Mouse (Mus musculus) induced T-regulatory cell, adult 2 months (primary cell): ENCODE measurements around the gene Pcdh9.
"Not testable (repeated sequence)": the region's sequence is repeated elsewhere in the genome, so short reads cannot be mapped to it uniquely, and the experiment has no call there.

Experiments
- DNase-seq: peaks from one replicate; pipeline ENCODE4 v3.0.0-alpha.2; 2012; ENCODE audit warnings: low read depth

The Pcdh9 gene

DNA sequence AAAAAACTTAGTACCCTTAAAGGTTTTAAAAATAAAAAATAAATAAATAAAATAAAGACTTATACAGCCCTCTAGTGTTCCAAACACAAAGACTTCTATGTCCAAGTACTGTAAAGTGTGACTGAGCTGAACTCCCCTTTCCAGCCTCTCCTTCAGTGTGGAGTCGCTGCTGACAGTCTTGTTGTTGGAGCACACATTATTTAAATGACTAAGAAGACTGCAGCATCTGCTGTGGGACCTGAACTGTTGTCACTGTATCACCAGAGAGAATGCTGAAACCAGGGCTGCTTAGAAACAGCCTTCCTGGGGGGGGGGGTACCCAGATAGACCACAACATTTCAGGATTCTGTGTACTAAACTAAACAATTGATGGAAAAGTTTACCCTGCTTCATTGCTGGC, 509.7 kb downstream of the Pcdh9 start:
- no peak for DNase-seq

DNA sequence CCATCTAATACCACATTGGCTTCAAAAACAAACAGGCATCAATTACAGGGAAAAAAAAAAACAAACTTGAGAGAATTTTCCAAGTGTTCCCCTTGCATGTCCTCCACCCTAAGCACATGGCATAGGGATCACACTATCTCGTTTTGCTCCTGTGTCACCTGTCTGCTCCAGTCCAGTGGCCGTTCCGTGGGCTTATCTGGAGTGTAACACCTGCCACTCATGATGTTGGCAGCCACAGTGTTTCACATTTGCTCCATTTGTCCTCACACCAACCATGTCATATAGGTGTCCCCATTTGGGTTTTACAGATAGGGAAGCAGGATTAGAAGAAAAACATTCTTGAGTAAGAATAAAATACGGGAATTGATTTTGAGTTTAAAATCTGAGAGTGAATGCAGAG, 514.3 kb downstream of the Pcdh9 start:
- no peak for DNase-seq

DNA sequence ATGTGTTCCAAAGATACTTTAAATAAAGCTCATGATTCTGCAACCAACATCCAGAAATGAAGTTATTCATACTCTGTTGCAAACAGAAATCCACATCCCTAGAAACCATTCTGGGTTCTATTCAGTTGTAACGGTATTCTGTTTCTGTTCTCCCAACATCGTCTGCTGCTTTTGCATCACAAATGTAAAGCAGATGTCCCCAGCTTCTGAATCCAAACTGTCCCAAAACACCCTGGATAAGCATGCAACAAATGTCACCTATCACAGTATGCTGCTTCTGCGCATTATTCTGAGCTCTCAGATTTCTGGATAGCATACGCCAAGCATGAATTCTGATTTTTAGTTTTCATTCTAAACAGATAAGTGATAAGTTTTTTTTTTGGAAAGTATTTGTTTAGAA, 516.3 kb downstream of the Pcdh9 start:
- DNase-seq: no peak

DNA sequence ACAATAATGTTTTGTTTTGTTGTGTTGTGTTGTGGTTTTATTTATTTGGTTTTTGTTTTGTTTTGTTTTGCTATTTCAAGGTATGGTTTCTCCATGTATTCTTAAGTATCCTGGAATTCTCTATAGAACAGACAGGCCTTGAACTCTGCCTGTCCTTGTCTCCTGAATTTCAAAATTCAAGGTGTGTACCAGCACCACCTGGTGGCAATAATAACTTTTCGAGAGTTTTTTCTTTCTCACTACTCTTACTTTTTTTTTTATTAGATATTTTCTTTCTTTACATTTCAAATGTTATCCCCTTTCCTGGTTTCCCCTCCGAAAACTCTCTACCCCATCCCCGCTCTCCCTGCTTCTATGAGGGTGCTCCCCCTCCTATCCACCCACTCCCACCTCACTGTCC, 536.3 kb downstream of the Pcdh9 start:
- DNase-seq: no peak

DNA sequence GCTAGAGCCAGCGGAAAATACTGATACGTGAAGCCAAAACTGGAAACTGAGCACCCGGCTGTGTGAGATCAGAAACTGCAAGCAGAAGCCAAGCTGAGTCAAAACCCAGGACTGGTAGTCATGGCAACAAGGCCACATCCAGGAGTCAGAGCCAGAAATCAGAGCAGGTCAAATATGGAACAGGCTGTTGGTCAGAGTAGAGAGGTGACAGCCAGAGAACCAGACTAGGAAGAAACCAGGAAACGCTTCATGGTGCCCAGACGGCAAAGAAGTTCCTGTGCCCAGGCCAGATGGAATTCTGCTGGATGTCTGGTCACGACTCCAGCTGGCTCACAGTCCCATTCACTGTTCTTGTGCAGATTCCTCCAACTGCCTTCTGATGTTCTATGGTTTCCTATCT, 539.6 kb downstream of the Pcdh9 start:
- DNase-seq: no peak

DNA sequence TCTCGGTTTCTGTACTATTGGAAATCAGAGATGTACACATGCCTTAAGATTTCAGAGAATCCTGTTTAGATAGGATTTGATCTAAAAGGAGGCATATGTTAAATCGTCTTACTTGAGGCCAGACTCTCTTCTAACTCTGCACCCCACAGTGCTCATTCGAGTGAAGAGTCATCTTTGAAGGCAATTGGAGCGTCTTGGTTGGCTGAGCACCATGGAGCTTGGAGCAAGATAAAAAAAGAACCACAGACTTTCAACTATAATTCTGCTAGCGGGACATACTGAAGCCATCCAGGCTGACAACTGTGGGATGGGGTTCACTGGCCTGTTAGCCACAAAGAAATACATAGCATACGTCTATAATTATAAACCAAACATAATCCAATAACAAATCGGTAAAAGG, 541.3 kb downstream of the Pcdh9 start:
- no peak for DNase-seq

DNA sequence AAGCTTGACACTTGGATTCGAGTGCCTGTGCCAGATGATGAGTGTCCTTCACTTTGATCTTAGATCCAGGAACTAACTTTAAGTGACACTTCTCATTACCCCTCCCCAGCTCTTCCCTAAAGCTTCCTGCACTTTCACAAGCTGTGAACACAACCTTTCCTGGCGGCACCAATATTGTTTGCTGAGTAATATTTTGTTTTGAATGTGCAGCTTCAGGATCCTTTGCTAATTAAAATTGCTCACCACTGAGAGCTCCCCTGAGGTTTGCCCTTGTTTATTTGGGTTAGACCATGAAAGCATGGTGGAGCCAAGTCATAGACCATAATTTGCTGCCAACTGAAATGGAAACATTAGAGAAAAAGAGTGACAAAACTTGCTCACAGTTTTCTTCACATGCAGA, 543.4 kb downstream of the Pcdh9 start:
- no peak for DNase-seq

DNA sequence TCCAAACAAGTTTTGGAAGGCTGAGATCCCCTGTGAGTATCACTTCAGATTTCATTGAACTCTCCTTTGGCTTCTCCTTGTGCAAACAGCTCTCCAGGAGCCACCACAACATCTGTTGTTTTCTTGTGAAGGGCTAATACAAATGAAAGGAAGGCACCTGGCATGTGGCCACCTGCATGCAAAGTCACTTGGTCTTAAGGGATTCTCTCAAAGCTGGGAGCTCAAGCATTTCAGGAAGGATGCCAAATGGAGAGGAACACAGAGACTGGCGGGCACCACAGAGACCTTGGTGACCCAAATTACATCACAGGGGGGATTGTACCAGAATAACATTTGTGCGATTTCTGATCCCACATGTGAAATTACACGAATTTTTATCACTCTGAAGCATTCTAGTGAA, 547.7 kb downstream of the Pcdh9 start:
- DNase-seq: no peak

DNA sequence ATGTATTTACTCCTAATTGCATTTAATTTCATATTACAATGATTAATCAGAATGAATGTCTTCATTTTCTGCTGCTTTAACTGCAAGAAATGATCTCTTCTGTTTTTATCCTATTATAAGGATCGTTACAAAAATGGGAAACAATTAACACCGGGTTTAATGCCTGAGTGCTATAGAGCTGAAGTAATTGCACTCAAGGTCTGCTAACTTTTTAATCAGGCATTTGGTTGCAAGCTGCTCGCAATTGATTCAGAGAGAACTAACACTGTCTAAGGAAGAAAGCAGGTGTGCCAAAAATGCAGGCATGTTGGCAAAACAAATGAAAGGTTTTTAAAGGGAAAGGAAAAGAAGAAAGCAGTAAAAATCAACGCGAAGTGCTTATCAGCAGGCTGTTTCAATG, 549.1 kb downstream of the Pcdh9 start:
- DNase-seq: no peak

DNA sequence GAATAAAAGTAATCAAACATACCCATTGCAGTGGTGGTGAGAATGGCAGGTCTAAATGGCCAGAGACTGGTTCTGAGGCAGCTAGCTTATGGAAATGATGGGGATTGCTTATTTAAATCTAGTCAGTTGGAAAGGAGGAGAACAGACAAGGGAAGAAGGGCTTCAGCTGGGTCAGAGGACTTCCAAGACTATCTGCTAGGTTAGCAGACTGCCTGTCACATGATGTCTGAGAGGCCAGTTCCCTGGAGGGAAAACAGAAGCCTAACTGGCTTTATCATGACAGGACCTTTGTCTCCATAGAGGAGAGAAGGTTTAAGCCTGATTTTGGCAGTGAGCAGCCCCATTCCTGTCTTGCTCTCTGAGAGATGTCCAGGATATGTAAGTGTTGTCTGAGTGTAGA, 561.2 kb downstream of the Pcdh9 start:
- DNase-seq: no peak

DNA sequence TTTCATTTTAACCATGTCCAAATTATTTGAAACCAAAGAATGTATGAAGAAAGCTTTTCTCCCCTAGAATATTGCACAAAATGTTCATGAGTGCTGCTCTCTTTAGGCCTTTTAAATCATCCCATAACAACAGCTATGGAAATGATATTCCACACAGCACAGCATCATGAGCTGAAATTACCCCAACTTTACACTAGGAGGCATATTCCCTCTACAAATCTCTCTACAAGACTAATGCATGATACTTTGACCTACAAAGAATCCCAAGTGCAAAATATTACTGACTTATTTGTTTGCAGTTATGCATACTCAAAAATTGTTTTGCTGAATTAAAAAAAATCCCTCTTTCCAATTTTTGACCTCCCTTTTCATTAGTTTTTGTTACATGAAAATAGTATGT, 573.1 kb downstream of the Pcdh9 start:
- DNase-seq: no peak

DNA sequence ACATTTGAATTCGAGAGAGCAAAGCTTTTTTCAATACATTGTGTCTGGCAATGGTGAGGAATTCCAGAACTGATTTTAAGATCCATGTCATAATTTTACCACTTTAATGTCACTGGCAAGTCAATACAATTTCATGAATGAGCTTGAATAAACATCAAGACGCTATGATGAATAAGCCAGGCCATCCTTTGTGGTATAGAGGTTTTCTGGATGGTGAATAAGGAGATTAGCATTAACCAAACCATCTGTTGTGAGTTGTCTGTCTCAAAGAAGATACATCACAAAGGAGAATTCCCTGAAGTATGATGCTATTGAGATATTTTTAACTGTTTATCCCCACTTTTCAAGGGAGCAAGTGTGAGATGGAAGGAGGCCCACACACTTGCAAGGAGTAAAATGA, 602.1 kb downstream of the Pcdh9 start:
- no peak for DNase-seq

DNA sequence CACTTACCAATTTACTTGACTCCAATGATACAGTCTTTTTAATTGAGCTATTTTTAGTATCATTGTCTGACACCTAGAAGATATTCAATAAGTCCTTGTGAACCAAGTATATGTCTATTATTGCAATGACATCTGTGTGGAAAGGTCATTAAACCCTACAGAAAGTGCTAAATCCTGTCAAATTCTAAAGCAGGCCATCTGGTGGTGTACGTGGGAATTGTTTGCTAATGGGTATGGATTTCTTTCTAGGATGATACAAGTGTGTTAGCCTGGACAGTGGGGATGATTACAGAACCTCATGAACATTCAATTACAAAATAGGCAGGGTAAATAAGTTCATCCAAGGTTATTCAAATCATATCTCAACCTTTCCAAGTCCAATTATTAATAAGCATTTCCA, 602.8 kb downstream of the Pcdh9 start:
- DNase-seq: no peak

DNA sequence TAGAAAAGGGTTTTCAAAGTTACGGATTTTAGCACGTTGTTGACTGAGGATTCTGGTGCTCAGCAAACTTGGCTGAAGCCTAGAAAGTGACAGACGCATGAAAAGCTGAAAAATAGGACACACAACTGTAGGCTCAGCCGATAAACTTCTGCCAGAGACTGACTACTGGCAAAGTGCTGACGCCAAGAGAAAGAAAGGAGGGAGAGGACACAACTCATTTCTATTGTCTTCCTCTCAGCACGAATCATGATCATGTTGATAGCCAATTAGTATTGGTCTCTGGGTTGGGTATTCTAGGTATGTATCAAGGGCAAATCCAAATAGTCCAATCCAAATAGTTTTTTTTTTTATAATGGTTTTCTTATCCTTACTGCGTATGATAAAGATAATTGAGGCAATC, 605.3 kb downstream of the Pcdh9 start:
- DNase-seq: no peak

DNA sequence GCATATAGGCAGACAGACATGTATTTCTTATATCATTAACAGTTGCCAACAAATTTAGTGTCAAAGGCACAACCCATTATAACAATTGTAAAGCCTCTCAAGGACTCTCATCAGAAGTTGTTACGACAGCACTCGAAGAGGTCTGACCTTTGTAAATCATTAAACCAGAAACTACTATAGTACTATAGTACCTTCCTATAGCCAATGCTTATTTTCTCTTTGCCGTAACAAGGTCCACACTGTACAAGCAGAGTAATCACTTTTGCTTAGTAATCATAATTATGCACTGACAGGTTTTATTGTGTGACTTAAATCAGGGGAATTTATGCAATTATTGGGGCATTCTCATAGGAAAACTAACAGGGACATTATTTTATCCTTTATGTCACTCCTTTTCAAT, 606.5 kb downstream of the Pcdh9 start:
- no peak for DNase-seq

DNA sequence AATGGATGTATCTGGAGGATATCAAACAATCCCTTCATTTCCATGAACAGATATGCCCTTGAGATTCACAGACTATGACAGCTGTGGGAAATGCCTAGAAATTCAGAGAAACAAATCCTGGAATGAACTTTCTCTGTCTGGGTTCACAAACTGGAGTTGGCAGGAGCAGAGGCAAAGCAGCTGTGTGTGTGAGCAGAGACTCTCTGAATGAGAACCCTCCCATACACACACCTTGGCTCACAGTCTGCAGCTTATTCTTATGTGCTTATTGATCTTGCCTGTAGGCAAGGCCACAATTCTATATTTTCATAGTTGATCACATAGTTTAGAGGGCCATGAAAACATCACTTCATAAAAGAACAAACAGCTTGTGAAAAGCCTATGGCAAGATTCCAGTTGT, 614.8 kb downstream of the Pcdh9 start:
- DNase-seq: no peak

DNA sequence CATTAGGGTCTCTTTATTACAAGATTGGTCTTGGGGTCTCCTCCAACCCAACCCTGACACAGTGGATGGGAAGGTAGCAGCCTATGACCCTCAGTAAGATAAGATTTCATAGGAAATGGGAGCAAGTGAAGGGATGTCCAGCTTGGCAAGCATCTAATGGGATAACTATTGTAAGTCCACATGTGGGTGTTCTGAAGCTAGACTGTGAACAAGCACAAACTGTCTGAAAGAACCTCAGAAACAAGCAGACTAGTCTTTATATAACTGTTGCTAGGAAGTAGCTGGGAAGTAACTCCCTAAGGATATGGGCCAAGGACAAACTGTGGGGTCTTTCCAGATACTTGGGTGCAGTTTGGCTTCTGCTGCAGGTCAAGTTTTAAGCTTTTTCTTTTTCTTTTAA, 615.7 kb downstream of the Pcdh9 start:
- no peak for DNase-seq

DNA sequence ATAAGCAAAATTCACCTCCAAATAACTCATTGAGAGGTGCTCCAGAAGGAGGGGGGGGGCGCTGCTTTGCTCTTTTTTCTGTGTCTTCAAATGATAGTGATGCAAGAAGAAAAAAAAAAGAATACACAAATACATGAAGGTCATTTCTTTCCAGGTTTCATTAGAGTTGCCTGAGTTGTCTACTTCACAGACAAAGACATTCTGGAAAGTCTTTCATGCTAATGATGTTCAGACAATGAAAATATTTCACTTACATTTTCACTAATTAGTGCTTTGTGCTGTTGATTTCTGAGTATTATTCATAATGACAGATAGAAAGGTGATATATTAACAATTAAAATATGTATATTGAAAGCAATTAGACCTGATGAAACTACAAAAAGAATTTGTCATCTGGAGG, 637.1 kb downstream of the Pcdh9 start:
- no peak for DNase-seq

DNA sequence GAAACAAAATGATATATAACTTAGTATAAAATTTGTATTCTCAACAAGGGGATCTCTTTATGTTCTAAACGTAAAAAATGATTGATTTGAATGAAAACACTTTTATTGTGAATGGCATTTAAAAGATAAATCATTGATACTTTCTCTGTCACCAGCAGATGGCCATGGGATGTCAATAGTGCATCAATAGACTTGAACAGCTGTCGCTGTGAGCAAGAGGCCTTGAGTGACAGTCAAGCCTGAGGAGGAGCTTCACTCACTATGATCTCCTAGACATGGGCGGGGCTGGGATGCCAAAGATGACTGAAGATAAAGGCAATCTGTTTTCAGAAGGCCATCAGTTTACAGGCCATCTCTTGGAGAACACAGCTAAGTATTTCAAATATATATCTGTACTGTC, 650.2 kb downstream of the Pcdh9 start:
- DNase-seq: no peak

DNA sequence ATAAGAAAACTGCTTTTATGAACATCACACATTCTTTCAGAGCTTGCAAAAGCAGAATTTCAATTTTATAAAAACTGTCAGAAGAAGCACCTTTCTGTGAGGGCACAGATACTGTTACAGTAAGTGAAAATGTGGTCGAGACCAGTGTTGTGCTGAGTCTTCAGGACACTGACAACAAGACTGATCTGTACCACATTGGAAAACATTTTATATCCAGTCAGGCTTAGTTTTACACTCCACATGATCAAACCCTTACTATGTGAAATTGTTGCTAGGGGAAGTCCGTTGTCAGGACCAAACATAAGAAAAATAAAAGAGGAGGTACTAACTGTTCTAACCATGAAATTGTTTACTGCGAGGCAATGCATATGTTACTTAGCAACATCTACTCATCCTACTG, 656.1 kb downstream of the Pcdh9 start:
- no peak for DNase-seq

DNA sequence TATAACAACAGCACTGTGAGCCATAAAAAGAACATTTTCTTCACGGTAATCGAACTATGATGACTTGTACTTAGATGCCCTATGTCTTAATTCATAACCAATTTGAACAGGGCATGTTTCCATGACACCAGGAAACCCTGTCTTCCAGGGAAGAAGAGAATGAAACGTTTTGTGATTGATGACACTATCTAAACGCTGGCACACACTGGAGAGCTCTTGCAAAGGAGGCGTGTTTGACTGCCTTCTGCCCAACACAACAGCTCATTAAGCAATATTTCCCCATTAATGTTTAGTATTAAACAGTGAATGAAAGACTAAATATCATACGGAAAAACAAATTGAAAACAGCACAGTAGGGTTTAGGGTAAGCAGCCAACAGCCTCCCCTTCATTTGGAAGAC, 656.9 kb downstream of the Pcdh9 start:
- DNase-seq: no peak

DNA sequence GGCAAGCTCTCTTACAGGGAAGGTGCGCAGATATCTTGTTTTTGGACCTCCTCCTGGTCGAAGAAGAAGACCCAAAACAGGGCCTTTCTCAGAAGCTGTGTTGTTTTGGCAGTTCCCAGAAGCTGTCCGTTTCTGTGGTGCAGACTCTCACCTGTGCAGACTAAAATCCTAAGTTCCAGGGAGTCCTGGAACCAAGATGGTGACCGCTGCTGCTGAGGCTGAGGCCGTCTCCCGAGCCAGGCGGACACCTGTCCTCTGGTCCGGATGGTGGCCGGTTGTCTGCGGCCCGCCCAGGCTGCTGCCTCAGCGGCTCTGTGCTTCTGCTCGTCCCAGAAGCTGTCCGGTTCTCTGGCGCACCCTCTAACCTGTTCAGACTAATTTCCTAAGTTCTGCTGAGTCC, 675.6 kb downstream of the Pcdh9 start:
- not testable (repeated sequence) for DNase-seq

DNA sequence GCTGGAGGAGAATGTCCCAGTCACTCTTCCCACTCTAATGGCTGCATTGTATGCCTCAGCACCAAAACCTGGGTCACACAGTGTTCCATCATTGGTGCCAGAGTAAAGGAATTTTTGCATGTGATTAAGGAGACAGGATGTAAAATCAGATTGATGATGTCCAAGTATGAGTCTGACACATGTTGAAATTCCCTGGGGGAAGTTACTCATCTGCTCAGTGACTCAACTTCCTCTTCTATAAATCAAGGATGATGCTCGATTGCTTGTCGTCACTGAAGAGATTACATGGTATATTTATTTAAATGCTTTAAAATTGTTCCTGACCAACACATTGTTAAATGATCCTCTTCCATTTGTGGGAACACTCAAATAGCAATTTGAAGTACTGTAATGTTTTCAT, 690.7 kb downstream of the Pcdh9 start:
- DNase-seq: no peak

DNA sequence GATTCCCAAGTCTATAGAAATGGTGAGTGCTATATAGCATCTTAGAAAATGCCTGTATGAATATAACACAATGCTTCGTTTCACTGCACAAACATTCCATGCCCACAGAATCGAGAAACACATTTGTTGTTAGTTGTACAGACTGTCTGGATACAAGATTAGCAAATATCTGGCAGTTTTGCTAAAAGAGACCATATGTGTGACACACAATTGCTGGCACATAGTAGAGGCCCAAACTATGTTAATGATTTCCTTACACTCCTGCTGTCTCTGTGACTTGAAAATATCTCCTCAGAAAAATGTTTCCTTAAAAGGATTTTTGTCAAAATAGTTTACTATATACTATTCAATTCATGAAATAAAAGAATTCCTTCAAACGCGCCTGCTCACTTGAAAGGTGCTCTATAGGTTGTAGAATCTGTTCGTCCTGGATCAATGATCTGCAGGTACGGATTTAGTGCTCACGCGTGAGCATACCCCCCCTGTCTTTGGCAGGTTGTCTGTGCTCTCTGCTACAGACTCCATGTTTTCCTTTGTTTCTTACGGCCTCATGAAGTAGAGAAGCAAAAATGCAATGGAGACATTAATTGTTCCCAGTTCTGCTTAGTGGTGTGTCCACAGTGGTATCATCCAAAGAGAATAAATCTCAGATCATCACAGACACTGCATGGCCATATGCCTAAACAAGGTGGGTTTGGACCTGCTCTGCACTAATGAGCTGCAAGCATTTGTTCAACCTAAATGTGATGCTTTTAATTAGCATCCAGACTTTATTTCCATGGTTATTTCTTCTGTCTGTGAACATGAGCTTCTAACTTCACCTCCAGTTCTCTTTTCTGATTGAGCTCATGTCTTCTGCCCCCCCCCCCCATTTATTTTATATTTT, 707.6 kb downstream of the Pcdh9 start:
- no peak for DNase-seq
